Mouse (Mus musculus) heart, adult 18-20 months (tissue): ENCODE measurements at regions not wholly inside any gene's neighbourhood (a gene's known extent, or its start where the extent isn't known, plus 50 kb on each side); places are given as distances from the start of the nearest gene placed in this dataset.
A peak's percentile ranks its signal among the peaks of the same experiment; 100 is the strongest.

Experiments used
- DNase-seq, 2 experiments: peaks; one replicate each; pipeline ENCODE4 v3.0.0; 2021 to 2022; ENCODE audit warnings: mixed read lengths in 1 of 2

DNA sequence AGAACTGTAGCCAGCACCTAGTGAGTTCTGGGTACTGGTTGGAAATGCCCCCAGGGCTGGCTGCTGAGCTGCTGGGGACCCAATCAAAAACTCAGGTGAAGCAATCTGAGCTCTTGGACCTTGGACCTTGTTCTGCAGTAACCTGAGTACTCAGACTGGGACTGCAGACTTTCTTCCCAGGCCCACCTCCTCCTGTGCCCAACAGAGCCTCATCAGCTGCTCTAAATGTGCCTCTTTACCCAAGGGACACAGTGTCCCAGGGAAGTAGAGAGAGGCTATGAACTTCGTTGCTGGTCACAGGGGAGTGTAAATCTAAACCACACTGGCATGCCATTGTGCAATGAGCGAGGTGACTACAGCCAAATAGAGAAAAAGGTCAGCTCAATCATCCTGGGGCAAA lies 277.6 kb upstream of the Zmiz1 start:
- DNase-seq = peak in 1 of 2 experiments; percentile 35

DNA sequence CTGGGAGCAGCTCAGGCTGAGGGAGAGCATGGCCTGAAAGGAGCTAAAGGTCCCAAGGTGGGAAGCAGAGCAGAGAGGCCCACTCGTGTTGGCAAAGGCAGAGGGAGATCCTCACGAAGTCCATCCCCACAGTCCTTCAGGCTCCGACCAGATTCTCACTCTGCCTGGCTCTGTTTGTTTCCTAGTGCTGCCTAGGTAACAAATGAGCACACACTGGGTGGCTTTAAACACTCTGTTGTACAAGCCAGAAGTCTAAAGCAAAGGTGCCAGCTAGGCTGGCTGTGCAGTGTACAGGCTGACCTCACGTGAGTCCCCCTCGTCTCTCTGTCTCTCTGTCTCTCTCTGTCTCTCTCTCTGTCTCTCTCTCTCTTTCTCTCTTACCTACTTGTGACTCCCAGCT lies 274.9 kb upstream of the Zmiz1 start:
- peak; percentile 37 to 49 for DNase-seq

DNA sequence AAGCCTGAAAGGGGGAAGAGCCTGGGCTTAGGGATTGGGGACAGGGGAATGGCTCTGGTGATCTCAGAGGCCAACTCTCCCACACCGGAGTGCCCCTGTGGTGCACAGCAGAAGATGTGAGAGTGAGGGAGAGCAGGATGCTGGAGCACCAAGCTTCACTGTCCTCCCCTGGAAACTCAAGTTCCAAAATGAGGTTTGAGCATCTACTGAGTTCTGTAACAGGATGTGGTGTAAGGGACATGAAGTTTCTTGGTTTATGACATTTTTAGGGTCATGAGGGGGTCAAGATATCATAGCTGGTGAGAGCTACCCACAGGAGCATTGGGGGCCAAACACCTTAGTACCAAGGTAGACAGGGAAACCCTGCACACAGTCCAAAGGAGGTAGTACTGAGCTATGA lies 274.1 kb upstream of the Zmiz1 start:
- no peak for DNase-seq

DNA sequence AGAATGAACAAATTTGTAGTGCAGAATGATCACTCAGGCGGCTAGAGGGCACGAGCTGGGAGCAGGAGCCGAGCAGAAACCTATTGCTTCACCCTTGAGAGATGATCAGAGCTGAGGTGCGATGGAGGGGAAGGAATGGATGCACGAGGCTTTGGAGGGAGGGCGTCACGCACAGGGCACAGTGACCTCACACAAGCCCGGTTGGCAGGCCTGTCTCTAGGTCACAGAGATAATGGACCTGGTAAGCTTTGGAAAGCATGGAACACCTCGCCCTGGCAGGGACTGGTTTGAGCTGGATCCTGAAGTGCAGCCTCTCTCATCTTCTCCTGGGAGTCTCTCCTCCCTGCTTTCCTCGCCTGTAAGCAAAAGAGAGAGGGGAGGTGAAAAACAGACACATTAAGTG lies 273.4 kb upstream of the Zmiz1 start:
- peak; percentile 57 to 60 for DNase-seq

DNA sequence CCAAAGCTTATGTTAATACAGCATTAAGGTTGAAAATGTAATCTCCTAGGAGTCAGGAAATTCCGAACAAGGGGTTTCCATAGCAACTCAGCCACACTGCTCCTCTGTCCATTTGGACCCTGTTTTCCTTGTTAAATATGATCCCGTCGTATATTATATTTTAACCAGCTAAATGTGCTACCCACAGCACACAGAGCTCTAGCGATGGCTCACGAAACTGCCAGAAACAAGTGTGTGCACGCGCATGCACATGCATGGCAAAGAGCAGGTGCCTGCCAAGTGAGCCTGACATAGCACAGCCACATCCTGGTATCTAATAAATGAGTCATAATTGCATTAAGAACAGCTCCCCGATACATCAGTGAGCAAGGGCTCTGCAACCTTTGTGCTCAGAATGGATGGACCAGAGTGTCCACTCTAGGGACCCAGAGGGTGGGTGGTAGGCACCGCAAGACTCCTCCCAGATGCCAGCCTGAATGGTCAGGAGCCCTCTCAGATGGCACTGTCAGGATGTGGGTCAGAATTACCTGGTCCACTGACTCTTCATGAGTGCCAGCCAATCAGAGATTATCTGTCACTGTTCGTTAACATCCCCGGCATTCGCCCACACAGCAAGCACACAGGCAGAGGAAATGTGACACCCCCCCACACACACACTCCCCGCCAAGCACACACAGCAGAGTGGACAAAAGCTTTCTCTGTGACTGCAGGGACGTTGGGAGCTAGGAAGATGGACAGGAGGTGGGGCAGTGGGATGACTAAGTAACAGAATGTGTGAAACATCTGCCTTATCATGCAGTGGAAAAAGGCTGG lies 272.8 kb upstream of the Zmiz1 start:
- peak; percentile 49 to 69 for DNase-seq

DNA sequence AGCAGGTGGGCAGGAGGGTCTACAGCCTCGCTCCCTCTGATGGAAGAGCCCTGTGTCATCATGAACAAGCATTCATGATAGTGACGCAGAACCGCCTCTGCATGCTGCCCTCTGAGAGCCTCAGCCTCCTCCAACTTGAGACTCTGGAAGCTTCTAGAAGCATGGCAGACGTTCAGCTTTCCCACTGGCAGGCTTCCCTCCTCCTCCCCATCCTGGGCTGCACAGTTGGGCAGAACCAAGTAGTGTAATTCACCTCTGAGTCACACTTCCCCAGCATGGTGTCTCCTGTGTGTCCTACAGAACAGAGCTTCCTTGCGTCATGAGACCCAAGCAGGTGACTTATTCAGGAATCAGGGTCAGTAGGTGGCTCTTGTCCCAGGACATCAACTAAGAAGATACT lies 271.3 kb upstream of the Zmiz1 start:
- DNase-seq = peak in 1 of 2 experiments; percentile 42

DNA sequence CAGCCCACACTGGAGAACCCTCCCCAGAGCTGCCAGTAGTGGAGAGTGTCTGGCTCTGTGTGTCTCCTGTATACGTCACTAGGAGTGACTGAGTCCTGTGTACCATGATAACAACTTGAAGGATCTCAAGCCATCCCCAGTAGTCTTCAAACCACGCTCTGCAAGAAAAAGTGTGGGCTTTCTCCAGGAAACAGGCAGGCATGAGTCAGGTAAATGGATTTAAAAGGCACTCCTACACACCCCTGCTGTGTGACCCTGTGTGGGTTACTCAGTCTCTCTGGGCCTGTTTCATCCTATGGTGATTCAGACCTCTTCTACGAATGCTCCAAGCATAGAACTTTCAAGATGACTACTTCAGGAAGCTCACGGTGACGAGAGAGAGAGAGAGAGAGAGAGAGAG lies 269.7 kb upstream of the Zmiz1 start:
- no peak for DNase-seq

DNA sequence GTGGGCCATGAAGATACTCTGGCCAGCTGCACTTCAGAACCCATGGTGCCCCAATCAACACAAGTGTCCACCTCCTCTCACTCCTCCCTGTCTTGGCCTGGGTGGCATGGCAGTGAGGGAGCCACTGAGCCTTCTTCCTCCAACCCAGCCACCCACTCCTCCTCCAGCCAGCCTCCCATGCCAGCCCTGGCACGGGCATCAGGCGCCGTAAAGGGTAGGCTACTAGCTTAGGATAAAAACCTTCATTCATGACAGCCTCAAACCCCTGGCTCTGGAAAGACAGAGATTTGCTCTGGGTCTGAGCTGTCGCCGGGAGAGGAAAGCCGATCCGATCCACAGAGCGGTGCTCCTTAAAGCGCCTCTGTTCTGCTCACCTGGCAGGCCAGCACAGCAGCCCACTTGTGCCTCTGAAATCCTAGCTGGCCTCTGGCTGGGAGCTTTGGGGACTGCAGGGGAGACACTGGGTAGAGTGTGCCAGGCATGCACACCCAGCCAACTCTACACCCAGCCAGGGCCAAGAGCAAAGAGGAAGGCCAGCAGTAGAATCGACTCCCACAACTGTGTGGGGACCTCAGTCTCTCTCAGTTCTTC lies 268.2 kb upstream of the Zmiz1 start:
- DNase-seq = no peak

DNA sequence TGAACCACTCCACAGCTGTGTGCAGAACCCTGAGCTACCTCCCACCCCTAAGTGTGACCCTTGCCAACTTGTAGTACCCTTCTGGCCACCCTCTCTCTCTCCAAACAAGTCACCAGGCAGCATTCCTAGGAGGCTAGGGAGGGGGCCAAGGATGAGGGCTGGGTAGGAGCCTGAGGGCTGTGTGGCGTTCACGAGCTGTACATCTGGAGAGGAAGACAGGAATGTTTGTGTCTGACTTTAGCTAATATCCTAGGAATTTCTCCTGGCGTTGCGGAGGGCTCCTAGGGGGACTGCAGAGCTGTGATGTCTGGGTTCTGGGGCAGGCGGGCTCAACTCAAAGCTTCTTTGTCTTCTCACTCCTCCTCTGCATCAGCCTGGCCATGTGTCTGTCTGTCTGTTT lies 262.2 kb upstream of the Zmiz1 start:
- no peak for DNase-seq

DNA sequence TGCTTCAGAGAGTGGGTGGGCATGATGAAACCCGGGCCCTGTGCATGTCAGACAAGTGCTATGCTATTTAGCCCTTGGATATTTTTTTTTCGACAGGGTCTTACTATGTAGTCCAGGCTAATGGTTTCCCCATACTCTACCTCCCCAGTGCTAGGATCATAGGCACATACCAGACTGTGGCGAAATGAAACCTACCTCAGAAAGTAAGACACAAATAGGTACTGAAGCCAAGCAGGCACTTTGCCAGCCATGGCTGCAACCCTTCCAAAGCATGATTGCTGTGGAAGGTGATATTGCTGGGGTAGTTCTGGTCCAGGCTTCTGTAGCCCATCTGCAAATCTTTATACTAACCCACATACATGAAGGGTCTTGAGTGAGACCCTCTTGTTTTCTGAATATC lies 259.1 kb upstream of the Zmiz1 start:
- DNase-seq = peak in 1 of 2 experiments; percentile 34

DNA sequence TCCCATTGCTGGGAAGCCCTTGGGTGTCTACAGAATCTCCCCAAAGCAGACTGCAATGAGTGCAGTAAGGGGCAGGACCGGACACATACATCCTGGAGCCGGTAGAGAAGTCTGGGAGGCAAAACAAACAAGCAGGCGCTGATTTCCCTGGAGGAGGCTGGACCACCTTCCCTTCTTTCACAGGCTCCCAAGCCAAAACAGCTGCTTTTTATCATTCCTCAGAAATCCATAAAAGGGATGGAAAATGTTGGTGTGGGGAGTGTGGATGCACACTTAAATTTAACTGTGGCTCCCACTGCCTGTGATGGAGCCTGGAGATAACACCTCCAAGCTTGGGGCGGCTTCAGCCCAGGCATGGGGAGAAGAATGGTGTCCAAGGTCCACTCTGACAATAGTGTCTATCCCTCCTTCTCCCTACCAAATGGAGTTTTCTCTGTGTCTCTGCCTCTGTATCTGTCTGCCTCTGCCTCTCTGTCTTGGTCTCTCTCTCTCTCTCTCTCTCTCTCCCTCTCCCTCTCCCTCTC lies 258.3 kb upstream of the Zmiz1 start:
- no peak for DNase-seq

DNA sequence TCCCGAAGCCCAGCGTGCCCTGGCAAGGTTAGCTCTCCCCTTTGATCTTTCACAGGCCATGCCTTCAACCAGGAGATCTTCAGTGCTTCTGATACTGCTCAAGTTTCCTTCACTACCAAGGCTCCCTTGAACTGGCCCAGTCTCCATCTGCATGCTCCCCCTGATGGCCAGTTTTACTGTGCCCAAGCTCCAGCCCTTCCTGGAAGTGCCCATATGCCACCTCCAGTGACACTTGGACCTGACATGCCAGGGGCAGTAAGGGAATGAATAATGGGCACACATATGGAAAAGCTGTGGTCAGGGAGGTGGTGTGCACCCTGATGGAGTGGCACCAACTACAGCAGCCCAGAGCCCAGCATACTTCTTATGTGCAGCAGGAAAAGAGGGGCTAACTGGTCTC lies 256.7 kb upstream of the Zmiz1 start:
- no peak for DNase-seq

DNA sequence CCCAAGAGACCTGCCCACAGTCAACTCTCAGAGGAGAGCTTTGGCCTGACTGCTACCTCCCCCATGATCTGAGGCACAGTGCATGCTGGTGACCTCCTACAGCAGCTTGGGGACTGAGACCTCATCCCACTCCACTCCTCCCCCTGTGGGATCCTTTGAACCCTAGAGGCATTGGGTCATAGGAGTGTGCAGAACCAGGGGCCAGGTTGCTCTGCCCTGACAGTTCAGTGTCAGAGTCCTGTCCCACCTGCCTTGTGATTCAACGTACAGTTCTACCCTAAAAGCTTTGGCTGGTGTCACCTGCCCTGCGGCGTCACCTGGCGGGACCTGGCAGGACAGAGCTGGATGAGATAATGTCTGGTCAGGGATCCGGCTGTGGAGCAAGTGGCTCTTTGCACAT lies 254.9 kb upstream of the Zmiz1 start:
- no peak for DNase-seq

DNA sequence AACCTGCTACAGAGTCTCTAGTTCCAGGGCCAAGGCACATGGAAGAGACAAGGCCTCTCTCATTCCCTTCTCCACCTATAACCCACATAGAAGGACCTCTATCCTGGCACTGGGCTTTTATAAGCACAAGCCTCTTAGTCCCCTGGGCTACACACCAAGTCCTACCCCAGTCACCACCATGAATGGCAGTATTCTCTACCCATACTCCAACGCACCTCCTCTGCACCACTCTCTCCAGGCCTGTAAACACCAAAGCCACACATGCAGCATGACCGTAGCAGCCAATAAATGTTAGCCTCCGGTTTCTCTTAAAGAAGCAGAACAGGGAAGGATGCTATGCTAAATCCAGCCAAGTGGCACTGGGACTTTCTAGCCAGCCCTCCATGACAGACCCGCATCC lies 252.1 kb upstream of the Zmiz1 start:
- DNase-seq = no peak

DNA sequence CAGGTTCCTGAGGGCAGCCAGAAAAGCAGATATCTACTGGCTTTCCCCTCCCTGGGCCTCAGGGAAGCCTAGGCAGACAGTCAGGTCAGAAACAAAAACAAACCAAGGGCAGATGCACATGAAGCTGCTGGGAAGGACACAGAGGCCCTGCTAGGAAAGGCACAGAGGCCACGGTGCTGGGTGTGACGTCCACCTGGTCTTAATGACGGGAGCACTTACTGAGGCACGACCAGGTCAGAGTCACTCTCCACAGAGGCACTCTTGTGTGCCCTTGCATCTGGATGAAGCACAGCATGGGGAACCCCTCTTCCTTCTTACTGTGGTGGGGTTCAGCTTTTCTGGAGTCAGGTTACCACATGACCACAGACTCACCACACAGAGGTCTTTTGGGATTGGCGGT lies 251.6 kb upstream of the Zmiz1 start:
- DNase-seq = no peak

DNA sequence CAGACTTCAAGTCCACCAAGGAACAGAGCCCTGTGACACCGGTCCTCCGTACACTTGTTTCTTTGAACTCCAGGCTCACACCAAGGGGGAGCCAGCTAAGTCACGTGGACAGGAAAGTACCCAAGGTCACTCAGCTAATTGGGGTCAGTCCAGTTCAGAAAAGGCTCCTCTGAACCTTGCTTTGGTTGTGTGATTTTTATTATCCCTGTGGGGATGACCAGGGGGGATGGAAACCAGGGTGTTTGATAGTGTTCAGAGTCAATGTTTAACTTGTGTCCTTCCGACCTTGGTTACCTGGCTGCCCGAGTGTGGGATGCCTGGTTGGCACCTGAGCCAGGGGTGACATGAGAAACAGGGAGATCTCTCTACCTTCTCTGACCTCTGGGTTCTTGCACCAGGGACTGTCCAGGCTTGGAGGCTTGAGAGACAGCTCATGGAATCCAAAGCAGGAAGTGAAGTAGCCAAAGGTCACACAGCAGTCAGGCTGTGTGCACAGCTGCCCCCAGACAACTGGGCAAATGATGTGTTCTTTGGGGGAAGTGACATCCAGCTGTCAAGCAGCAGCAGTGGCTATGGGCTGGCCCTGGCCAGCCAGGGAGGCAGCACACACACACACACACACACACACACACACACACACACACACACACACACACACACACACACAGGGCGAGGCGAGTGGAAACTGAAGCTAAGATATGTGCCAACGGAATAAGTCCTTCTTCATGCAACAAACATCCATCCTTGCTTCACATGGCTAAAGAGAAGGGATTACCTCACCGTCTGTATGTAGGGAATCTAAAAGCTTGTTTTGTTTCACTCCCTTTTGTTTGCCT lies 250.5 kb upstream of the Zmiz1 start:
- peak in 1 of 2 experiments; percentile 26 for DNase-seq

DNA sequence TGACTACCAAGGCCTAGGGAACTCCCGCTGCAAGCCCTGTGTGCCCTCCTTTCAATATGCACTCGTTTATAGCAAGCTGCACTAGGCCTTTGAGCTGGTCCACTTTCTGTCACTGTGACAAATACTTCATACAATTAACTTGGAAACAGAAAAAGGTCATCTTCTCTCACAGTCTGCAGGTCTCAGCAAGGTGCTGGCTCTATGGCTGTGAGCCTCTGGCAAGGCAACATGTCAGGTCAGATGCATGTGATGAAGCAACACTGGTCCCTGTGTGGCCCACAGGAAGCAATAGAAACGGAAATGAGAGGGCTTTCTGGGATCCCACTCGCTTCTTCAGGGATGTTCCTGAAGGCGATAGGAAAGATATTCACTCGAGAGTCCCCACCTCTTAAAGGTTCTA lies 245.9 kb upstream of the Zmiz1 start:
- no peak for DNase-seq

DNA sequence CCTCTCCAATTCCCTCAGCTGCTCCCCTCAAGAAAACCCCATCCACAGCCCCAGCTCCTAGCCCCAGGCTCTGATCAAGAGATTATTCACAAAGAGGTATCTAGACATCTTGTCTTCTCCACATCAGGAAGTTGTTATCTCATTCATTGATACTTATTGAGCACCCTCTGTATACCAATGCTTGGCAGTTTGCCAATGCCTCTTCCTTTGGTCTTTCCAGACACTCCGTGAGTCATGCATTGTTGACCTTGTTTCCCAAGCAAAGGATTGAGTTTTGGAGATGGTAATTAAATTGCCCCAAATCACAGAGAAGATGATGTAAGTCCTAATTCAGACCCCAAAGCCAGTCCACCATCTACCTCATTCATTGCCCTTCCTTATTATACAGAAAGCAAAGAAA lies 235.9 kb upstream of the Zmiz1 start:
- DNase-seq = no peak

DNA sequence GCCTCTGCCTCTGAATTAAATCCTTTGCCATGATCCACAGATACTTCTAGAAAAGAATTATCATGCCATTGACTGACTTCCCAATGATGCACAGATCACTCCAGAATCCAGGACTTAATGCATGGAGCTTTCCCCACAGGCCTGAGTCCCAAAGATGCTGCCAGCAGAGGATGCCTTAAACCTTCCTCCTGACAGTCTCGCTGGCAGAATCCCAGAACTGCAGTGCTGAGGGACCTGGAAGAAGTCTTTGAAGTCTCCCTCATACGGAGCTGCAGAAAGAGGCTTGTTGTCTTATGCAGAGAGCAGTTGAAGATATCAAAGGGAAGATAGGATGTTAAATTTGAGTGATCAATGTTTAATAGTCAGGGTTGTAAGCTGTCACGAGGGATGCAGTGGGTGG lies 233.8 kb upstream of the Zmiz1 start:
- no peak for DNase-seq

DNA sequence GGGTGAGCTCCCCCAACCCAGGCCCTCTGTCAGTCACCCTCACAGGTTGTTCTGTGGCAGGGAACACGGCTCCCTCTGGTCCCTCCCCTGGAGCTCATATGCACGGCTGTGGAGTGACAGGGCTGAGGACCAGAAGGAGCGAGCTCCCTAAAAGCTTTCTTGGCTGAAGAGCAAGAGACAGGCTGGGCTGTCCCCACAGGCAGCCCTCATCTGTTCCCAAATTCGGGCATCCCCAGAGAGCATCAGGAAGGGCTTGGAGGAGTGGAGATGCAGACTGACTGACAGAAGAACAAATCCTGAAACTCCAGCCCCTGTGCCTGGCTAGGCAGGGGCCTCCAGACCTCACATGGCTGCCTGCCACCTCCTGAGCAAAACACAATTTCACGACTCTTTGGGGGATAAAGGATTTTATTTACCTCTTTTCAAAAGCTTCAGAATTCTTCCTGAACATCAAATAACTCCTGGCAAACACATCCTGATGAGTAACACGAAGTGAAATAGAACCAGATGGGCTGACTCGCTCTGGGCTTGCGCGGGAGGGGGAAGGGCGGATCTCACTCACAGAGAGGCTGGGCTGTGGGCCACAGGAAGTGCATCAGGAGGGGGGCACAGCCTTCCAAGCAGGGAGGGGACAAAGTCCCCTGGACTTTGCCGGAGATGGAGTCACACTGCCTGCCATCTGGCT lies 232.7 kb upstream of the Zmiz1 start:
- peak; percentile 90 to 92 for DNase-seq

DNA sequence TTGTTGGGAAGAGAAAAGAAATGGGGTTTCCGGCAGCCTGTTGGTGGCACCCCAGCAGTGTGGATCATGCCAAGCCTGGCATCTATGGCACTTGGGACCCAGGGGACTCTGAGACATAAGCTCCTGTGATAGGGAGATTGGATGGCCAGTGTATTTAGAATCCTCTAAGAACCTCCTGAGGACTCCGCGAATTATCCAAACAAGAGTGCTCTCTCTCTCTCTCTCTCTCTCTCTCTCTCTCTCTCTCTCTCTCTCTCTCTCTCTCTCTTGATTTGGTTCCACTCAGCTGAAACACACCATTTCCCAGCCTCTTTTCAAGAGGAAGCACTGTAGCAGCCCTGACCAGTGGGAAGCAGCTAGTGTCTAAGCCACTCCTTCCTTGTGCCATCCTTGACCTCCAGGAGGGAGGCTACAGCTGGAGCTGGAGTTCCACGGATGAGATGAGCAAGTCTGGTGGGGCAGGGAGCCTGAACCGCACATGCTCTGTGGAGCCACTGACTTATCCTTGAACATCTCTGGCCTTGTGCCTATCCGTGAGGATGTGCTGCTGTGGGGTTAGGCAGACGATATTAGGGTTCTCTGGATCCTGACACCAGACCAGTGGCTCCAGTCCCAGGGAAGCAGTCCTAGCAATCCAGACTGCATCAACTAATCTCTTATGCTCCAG lies 232.0 kb upstream of the Zmiz1 start:
- peak in 1 of 2 experiments; percentile 48 for DNase-seq
